Mouse (Mus musculus) thymus, adult 2 months (tissue): ENCODE data around the gene Cisd3.

Experiments
- CTCF ChIP-seq: fragments of 200-500 bp; IDR thresholded peaks from 2 replicates; pipeline ENCODE4 v1.5.1; 2012; ENCODE audit warnings: mild to moderate bottlenecking, control low read depth, low read length, moderate library complexity, borderline replicate concordance; ENCODE audit not compliant: control insufficient read depth, poor library complexity, insufficient read depth; ENCODE audit errors: extremely low read depth
- POLR2A ChIP-seq: fragments of 200-500 bp; IDR thresholded peaks from 2 replicates; pipeline ENCODE4 v1.6.1; 2012; ENCODE audit warnings: mild to moderate bottlenecking, low read length, control low read depth, moderate library complexity; ENCODE audit not compliant: control insufficient read depth, poor library complexity, insufficient read depth; ENCODE audit errors: extremely low read depth

- TF ChIP-seq POLR2A = no peak
- no peak for TF ChIP-seq CTCF
These were observed 20.2 kb upstream of the Cisd3 start for GRCm38 (mm10) chr11:97665431-97665830.
